Mouse (Mus musculus): ENCODE results near the gene Hopx.

The Hopx gene

DNA sequence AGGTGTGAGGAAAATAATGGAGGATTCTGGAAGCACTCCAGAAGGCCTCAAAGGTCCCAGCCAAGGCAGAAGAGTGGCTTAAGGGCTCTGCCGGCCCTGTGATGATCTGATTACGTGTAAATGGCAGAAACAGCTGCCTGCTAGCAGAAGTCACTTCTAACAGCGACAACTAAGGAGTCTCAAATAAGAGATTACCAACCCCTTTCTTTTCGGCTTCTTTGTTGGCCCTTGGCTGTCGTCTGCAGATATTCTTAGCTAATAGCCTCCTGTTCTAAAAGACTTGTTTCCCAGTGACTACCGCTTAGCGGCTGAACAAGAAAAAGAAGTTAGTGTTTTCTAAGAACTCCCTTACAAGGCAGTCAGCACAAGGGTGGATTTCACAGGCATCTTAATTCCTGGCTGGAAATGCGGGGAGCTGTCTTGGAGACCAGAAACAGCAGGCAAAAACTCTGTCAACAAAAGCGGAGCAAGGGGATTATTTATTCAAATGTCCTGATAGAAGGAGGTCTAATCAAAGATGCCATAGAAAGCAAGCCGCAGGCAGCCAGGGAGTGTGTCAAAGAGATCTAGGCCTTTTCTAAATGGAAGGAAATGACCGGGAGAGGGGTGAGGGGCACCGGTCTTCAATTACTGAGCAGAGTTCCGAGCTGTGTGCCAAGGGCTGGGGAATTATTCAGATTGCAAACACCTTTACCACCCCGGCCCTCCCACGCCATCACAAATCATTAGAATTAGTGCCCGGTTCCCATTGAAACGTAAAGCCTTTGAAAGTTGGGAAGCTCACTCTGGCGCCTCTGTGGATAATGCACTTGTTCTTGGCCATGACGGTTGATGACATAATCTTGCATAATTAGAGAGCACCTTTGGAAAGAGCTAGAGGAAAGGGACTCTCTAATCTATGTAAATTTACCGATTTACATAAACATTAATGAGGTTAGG is 7.6 kb upstream of the Hopx start:
- no peak for TF ChIP-seq GATA4 (IDR thresholded peaks at IDR 0.05; ENCODE audit: insufficient replicate concordance, low read length)

DNA sequence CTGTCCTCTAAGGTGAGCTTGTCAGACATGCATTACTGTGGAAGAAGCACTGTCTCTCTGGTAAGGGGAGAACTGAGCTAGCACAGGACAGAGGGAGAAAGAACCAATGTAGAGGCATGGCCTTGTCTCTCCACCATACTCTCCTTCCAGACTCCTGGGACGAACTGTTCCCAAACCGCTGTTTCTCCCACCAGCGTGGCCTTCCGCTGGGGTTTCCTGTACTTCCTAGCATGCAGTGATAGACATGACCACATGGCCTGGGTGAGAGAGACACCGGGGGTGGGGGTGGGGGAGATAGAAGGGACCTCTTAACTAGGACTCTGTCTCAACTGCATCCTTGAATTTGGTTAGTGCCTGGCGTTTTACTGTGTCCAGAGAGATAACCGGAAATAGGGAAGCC is 5.8 kb upstream of the Hopx start:
- no peak for TF ChIP-seq GATA4 (IDR thresholded peaks at IDR 0.05; ENCODE audit: insufficient replicate concordance, low read length)

DNA sequence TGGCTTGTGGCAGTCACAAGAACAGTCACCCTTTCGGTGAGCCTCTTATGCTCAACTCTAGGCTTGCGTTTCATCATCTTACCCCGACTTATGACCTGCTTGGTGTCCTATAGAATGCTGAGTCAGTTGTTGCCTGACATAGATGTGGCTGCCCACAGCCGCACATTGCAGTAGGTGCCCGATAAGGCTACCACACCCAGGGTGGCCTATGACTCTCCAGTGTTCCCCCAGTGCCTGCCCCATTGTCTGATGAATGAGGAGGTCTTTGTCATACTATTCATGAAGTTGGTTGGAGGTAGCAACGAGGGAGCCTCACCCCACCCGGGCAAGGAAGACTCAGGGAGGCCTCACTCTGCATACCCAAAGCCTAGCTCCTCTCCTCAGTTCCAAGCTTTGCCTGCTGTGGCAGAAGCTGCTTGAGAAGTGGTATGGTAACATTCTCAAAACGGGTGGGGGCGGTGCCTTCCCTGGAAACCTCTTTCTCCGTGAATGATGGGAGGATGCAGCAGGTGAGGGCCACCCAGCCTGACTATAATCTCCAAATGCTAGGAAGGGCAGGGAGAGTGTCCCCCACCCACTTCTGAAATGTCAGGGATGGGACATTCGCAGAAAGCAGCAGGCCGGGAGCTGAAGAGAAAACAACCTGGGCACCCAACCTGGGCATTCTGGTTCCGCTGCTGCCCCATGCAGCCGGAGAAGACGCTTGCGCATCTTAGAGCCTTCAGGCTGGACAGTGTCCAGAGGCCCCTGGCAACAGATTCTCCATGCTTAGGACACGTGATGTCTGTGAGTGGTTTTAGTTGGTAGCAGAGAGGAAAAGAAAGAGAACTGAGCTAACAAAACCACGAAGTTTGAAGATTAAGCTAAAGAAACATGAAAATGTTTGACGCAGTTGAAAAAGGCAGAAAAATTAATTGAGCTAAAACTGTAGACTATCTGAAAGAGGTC is 4.8 kb upstream of the Hopx start:
- no peak for TF ChIP-seq GATA4 (IDR thresholded peaks at IDR 0.05; ENCODE audit: insufficient replicate concordance, low read length)

DNA sequence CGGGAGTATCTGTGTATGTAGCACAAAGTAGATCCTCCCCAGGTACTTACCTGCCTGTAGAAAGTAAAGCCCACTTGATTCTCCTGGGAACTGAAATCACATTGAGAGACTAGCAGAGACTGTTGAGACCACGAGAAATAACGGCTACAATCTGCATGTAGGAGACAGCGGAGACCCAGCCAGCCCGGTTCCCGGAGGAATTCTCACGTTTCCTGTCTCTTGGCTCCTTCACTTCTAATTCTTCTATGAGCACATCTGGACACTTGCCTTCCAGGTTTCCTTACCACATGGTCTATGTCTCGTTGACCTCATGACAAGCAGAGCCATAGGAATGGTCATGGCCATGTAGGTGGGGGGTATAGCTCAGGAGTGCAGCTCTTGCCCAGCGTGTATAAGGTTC is 811 bp upstream of the Hopx start:
- no peak for TF ChIP-seq GATA4 (IDR thresholded peaks at IDR 0.05; ENCODE audit: insufficient replicate concordance, low read length)

DNA sequence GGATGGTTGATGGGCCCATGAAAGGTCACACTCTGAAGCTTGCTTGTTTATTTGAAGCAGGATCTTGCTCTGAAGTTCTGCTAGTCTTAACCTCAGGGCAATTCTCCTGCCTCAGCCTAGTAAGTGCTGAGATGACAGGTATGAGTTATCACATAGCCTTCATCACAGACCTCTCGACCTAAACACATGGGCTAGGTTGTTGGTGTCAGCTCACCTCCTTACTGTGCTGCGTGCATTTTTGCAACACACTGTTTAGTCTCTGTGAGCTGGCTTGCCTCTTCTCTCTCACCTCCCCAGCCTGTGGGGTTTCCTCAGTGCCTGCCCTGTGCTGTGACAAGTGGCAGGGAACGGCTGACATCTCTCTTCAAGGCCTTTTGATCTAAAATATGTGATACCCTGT is 1.1 kb downstream of the Hopx start:
- no peak for TF ChIP-seq GATA4 (IDR thresholded peaks at IDR 0.05; ENCODE audit: insufficient replicate concordance, low read length)

DNA sequence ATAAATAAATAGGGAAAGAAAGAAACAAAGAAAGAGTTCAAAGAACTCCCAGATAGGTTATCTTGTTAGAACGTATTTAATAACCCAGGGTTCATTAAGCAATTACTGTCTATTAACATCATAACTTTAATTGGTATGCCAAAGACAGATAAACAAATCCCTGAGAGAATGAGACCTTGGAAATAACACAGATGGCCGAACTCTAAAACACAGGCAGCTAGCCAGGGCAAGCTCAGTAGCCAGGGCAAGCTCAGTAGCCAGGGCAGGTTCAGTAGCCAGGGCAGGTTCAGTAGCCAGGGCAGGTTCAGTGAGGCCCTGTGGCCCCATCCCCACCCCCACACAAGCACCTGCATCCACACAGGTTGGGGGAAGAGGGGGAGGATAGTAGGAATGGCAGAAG is 2.9 kb downstream of the Hopx start:
- TF ChIP-seq GATA4 (IDR thresholded peaks at IDR 0.05; ENCODE audit: insufficient replicate concordance, low read length): no peak

DNA sequence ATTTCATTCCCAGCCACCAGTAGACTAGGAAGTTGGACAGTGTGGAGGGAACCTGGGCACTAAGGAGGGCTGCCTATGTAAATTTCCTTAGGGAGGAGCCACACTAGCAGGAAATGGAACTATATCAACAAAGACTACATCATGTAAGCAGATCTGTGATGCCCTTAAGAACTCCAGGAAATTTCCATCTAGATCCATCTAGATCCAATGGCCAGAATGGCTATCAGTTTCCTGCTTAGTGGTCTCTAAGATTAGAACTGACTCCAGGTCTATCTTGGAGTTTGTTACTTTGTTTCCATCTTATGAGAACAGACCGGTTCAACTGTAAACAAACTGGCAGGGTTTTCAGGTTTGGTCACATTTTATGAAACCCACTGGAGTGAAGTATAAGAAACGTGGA is 5.1 kb downstream of the Hopx start:
- TF ChIP-seq GATA4 (IDR thresholded peaks at IDR 0.05; ENCODE audit: insufficient replicate concordance, low read length): no peak

DNA sequence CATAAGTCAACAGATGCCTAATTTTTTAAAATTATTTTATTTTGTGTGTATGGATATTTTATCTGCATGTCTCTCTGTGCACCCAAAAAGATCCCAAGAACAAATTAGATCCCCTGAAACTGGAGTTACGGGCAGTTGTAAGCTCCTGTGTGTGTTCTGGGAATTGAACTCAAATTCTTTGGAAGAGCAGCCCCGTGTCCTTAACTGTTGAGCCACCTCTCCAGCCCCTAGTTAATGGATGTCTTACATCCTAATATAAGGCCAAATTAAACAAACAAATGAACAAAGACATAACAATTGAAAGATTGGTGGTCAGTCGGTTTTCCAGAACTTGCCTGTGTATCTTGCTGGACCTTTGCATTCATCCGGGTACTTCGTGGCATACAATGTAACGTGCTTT is 6.1 kb downstream of the Hopx start:
- no peak for TF ChIP-seq GATA4 (IDR thresholded peaks at IDR 0.05; ENCODE audit: insufficient replicate concordance, low read length)

DNA sequence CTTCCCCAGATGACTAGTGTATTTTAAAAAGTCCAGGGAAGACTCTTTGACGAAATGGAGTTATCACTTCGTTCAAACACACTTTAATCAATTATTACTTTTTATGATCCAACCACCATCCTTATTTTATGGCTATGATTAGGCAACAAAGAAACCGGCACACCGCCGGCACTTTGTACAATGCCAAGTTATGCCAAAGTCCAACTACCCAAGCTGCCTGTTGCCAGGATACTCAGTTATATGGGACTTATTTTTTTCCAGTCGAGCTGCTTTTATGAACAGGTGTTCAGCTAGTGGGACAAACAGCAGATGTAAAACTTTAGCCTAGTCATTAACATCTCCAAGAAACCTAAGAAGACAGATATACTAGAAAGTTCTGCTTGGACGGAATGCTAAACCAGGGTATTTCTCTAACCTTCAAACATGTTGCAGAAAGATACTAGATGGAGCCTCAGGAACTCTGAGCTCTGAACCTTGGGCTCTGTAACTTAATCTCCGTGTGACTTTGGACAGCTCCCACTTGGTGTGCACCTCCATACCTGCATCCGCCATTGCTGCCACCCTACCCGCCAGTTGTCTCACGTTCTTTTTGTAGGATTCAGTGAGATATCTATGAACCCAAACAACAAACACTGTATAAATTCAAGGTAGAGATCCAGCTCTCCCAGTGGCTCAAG is 7.6 kb downstream of the Hopx start:
- TF ChIP-seq GATA4 (IDR thresholded peaks at IDR 0.05; ENCODE audit: insufficient replicate concordance, low read length): no peak

DNA sequence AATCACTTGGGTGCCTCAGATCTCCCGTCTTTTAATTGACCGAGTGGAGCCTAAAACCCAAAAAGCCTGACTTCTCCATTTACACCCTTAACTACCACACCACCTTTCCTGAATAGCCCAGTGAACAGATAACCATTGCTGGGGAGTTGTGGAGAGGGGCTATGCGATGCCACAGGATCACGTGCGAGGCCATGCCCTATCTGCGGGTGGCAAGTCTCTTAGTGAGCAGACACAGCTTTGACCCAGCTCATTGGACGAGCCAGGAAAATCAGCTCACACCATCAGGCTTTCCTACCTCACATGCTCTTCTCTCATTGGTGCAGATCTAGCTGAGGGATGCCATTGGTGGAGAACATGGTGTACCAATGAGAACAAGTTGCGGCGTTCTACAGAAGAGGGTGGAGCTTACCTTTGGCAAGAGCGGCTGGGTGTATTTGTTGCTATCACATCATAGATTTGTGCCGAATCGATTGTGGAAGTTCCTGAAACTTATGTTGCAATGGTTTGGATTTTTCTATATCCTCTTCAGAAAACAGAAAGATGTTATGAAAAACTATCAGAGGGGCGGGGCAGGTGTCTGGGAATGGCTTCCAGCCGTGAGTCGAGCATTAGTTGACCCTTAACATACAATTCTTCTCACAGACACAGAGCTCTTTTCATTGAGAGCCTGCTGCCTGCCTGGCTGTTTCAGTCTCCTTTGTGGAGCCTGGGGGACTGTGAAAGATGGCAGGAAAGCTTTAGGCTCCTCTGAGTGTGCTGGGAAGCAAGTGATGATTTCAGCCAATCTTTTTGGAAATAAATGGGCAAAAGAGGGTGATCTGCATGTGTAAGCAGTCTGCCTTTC is 12.2 kb downstream of the Hopx start:
- no peak for TF ChIP-seq GATA4 (IDR thresholded peaks at IDR 0.05; ENCODE audit: insufficient replicate concordance, low read length)

DNA sequence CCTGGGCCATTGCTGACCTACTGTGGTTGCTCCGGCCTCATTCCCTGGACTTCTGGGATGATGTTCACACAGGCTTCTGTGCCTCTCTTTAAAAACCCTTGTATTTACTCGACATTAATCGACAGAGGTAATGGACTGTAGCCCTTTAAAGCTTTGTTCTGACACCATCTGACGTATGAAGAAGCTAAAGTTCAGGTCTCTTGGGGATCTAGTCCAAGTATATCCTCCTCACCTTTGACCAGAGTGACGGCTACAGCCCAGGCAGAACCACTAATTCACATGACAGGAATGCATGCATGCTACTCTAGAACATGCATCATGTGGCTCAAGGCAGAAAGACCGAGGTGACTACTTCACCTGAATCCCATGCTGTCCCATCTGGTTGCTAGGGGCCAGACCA is 14.2 kb downstream of the Hopx start:
- no peak for TF ChIP-seq GATA4 (IDR thresholded peaks at IDR 0.05; ENCODE audit: insufficient replicate concordance, low read length)

DNA sequence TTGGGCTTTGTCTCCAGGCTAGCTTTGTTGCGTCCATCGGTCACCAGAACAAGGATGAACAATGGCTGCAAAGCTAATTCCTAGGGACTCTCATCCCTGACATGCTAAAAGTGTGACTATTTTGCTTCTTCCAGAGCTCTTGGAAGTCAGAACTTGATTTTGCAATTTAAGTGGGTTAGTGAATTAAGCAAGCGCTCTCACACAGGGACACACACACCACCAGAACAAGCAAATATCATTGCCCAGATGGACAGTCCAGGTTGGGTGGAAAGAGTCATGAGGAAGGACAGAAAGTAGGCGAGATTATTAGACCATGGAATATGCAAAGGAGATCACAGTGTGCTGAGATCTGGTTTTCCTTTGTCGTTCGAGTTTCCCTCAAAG is 14.9 kb downstream of the Hopx start:
- TF ChIP-seq GATA4 (IDR thresholded peaks at IDR 0.05; ENCODE audit: insufficient replicate concordance, low read length): no peak

DNA sequence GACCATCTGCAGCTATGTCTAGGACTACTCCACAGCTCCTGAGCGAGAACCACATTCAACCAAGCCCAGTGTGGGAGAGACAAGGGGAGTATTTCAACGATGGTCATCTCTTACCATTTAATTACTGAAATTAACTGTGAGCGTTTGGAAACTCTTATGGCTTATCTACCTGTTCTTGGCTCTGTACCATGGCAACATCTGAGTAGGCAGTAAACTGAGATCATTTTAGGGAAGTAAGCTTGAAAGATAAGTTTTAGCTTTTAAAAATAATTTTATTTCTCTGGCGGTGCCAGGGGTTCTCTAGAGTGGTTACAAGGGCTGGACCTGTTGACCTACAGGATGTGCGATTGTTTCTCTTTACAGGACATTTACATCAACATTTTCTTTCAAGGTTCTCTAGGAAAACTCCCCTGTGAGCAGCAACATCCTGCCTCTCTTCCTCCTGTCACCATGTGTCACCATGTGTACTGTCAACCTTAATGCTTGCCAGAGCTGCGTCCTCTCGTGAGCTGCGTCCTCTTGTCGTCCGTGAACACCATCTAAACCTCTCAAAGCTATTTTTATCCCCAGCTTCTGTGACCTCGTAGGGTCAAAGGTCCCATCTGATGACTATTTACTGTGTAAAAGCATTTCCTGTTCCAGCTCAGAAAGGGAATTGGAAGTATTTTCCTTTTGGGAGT is 15.5 kb downstream of the Hopx start:
- TF ChIP-seq GATA4 (IDR thresholded peaks at IDR 0.05; ENCODE audit: insufficient replicate concordance, low read length): no peak

DNA sequence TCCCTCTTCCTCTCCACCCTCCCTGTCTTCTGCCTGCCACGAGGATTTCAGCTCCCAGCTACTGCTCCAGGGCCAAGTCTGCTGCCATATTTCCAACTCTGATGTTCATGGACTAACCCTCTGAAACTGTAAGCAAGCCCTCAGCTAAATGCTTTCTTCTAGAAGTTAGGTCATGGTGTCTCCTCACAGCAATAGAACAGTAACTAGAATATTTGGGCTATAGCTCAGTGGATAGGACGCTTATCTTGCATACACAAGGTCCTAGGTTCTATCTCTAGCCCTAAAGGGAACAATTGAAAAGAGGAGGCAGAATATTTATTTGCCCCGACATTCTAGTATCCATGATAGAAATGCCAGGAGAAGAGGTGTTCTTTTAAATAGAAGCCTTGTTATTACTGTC is 16.0 kb downstream of the Hopx start:
- TF ChIP-seq GATA4 (IDR thresholded peaks at IDR 0.05; ENCODE audit: insufficient replicate concordance, low read length): no peak
